Mouse (Mus musculus) mouse embryonic stem cell (cell line): Measurements from ENCODE around the gene Nphp4.

ENCODE experiments used
- in situ Hi-C, 2 experiments: fragments of 300-500 bp; cut with MboI; formaldehyde crosslinking; loops; 1 replicate in 1 of 2; 3 replicates in 1 of 2; pipeline ENCODE4 v1.14.3; 2019 to 2020; ENCODE audit warnings: low sequenced_read_pairs in 2 of 2, low pct_unique_long_range_greater_than_20kb in 1 of 2, mixed read lengths in 1 of 2; ENCODE audit not compliant: unreplicated experiment in 1 of 2

The Nphp4 gene

GRCm38 (mm10) chr4:152475941-152476340, 565 bp upstream of the Nphp4 start:
- in situ Hi-C loops = no loop called here

DNA sequence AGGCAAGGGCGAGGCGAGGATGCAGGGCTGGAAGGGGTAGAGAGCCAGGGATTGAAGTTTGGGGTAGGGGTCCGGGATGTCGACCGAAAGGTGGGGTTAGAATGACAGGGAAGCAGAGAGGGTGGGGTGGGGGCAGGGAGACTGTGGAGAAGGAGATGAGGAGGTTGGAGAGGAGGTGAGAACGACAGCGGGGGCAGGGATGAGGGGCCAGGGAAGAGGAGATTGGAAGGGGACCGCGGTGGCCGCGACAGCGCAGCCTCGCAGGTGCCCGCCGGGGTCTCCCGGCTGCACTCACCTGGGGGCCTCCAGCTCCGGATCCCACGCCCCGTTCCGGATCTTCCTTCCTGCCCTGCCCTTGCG, 580 bp downstream of the Nphp4 start:
- in situ Hi-C loops = no loop called here

- in situ Hi-C loops = no loop called here
These were observed 1.1 kb downstream of the Nphp4 start, which contains the start of gene Kcnab2 for GRCm38 (mm10) chr4:152477466-152478223. Kcnab2 (minus strand) TSS chr4:152477871.

DNA sequence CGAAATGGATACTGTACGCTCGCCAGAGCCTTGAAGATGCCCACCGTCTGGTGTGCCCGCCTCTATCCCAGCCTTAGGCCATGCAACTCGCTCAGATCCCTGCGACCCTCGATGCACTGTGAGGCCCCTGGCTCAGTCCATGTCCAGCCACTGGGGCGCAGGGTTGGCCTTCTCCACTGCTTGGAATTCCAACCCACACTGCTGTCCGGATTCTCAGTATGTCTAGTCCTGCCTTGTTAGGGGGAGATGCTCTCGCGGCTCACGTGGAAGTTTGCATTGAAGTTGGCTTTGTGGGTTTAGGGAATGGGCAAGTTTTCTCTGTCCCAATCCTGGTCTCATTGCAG, 1.7 kb downstream of the Nphp4 start:
- in situ Hi-C loops = no loop called here

DNA sequence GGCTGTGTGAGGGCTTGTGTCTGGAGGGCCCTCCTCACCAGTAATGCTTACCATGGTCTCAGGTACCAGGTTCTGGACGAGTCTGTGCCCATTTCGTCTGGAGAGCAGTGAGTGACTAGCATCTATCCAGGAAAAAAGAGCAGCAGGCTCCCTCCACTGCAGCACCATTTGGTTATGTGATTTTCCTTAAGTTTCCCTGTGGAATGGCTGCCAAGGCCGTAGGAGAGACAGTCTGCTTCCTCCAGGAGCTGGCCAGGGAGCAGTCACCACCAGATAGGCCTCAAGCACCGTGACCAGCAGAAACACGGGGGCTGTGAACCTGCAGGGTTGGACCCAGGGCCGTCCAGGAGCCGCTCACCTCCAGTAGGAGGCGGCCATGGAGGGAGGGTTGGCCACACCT, 3.9 kb downstream of the Nphp4 start:
- in situ Hi-C loops = no loop called here

DNA sequence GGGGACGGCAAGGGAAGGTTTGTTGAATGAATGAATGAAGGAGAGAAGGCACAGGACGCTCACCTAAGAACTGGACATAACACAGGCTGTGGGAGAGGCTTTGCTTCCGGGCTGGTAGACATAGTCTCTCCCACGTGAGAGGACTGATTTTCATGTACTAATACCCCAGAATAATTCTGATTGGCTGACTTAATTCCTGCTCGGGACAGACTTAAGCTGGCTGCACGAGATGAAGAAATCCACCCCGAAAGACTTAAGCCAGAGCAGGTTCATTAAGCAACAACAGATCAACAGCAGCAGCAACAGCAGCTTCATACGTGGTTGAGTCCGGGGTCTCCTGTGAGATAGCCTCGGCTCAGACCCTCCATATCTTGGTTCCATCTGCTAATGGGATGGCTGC, 11.5 kb downstream of the Nphp4 start:
- in situ Hi-C loops = no loop called here

DNA sequence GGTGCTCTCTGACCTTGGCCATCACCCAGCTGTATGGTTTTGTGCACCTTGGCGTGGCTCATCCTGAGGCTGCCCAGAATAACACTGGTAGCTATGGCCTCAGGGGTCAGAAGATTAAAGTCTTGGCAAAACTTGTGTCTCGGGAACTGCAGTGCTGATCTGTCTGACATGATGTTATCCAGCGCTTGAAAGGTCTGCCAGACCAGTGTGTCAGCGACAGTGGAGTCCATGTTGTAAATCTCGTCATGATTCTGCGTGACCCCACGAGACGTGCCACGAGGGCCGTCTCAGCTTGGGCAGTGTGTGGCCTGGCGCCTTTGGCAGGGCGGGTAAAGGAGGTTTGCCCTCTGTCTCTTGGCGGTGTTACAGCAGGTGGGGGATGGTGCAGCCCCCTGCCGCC, 13.8 kb downstream of the Nphp4 start:
- in situ Hi-C loops = no loop called here

- in situ Hi-C loops = no loop called here
These were observed 14.9 kb downstream of the Nphp4 start for GRCm38 (mm10) chr4:152491250-152491899.

DNA sequence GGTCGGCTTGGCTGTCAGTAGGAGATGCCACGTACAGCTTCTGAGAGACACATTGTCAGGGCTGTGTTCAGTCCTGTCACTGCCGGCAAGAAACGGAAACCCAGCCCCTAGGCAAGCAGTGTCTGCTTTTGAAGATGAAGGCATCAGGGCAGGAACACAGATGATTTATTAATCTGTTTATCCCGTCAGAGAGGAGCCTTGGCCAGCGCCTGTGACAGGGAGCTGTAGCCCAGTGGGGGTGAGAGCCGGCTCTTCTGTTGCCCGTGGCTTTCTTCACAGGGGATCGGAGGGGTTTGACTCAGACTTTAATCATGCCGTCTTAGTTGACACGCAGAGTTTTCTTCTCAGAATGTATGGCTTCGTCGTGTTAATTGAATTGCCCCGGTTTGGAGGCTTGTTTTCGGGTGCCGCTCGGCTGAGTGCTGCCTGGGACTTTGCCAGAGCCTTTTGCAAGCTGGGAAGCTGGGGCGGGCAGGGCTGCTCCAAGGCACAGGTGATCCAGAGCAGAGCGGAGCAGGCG, 17.9 kb downstream of the Nphp4 start:
- in situ Hi-C loops = no loop called here

DNA sequence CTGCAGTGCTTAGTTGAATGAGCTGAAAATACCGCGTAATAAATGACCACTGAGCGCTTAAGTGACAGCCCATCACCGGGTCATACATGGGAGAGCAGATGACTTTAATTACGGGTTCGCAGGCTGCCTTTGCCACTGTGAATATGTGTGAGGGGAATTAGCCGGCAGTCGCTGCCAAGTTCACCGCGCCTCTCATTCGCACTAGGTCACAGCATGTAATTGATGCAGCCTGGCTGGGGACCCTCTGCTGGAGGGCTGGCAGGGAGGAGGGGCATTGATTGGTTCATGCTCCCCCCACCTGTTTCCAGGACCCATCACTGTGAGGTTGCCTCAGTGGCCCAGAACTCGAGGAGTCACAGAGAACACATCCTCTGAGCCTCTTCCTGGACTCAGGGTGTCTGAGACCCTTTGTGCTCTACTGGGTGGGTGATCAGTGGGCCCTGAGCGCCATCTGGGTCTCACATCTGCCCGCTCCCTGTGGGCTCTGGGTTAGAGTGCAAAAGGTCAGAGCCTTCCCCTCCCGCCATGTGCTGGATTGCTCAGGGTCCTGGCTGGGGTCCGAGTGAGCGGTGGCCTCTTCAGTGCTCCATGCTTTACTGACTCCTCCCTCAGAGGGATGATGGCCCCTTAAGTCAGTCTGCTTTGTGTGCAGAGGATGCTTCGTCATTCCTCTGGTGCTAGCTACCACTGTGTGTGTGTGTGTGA, 35.9 kb downstream of the Nphp4 start:
- in situ Hi-C loops = no loop called here

DNA sequence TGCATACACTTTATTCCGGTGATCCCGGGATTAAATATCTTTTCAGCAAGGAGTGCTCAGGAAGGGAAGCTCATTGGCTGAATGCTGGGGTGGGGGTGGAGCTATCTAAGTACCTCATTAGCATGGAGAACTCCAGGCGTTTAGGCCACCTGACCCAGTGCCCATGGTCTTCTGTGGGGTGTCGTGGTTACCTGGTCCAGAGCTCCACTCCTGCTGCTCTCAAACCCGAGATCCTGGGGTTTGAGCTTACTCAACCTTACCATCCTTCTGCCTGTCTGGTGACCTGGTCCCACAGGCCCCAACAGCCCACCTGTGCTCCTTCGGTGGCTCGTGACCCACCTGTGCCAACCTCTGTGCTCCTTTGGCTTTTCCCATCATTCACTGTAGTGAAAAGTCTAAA, 38.4 kb downstream of the Nphp4 start:
- in situ Hi-C loops = no loop called here

GRCm38 (mm10) chr4:152519106-152519505, 42.6 kb downstream of the Nphp4 start:
- in situ Hi-C loops = no loop called here

GRCm38 (mm10) chr4:152520083-152520482, 43.6 kb downstream of the Nphp4 start:
- in situ Hi-C loops = no loop called here

- in situ Hi-C loops = no loop called here
These were observed 56.4 kb downstream of the Nphp4 start for GRCm38 (mm10) chr4:152532872-152533271.

- in situ Hi-C loops = no loop called here
These were observed 63.2 kb downstream of the Nphp4 start for GRCm38 (mm10) chr4:152539756-152540155.

DNA sequence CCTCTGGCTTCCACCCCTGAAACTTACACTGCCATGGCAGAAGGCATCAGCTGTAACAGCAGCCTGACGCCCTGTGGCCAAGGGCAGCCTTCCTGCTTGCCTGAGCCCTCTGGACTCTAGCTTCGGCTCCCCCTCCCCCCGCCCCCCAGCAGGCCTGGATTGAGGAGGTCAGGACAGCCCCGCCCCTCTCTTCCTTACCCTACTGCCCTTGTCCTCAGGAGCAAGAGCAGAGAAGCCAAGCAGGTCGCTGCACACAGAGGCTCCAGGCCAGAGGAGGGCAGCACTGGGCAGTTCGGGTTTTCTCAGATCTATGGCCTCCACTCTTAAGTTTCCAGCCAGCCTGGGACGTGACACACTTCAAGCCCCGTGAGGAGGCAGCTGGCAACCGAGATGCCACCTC, 64.7 kb downstream of the Nphp4 start:
- in situ Hi-C loops = no loop called here

DNA sequence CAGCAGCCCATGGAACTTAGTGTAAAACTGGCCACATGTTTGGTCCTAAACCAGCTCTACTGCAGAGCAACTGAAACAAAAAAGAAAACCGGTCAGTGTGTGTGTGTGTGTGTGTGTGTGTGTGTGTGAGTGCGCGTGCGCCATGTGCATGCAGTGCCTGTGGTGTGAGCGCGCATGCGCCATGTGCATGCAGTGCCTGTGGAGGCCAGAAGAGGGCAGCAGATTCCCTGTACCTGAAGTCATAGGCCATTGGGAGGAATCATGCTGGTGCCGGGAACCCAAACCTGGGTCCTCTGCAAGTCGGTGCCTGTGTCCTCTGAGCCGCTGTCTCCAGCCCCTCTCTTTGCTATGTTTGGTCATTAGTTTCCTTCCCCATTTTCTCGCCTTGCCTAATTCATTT, 65.9 kb downstream of the Nphp4 start:
- in situ Hi-C loops = no loop called here

GRCm38 (mm10) chr4:152546481-152546880, 70.0 kb downstream of the Nphp4 start:
- in situ Hi-C loops = no loop called here

DNA sequence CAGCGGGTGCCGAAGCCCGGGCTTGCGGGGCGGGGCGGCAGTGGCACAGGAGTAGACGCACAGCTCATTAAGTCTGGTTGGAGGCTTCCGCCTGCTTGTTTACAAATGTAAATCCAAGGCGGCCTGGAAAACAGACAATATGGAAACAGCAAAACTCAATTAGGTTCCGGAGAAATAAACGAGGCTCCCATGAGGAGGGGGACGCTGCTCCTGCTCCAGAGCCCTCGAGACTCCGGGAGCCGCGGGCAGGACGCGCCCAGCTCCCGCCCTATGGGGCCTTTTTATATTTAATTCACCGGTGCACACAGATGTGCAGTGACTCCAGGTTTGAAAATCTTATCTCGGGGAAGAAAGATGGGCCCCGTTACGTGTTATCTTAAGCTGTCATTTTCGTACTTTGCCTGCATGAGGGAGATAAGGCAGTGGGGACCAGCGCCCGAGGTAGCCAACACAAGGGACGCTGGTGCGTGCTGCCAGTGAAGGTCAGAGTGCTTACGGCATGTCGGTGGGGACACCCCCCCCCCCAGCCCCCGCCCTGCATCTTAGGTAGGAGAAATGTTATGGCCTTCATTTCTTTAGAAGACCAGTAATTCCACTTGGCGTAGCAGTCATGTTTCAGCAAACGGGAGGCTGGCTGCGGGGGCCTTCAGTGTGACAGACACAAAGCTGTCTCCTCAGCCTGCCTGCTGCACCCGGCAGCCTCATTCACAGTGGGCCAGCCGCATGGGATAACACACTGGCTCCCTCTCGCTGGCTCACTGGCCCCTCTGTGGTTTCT, 71.6 kb downstream of the Nphp4 start:
- in situ Hi-C loops = no loop called here
